Mouse (Mus musculus) ES-Bruce4 (cell line): Measurements from ENCODE around the gene Morn1. TPM values are rescaled to one million over a fixed set of nuclear protein-coding genes. Genes with fewer than 3 reads are reported as not detected.

Experiments used
- H3K27ac ChIP-seq: 2 replicates; pipeline ENCODE4 v1.5.1; 2012; ENCODE audit warnings: low read length, inconsistent platforms; ENCODE audit not compliant: insufficient read depth
- H3K27me3 ChIP-seq: 2 replicates; pipeline ENCODE4 v1.6.1; 2012; ENCODE audit warnings: mild to moderate bottlenecking, low read length, inconsistent platforms; ENCODE audit not compliant: control insufficient read depth, poor library complexity, insufficient read depth, severe bottlenecking
- H3K36me3 ChIP-seq: 2 replicates; pipeline ENCODE4 v1.6.1; 2012; ENCODE audit warnings: inconsistent platforms, mild to moderate bottlenecking, low read length, moderate library complexity; ENCODE audit not compliant: control insufficient read depth, poor library complexity, insufficient read depth, severe bottlenecking
- H3K4me1 ChIP-seq: one replicate; pipeline ENCODE4 v1.8.1; 2011; ENCODE audit warnings: low read length; ENCODE audit not compliant: control insufficient read depth, insufficient read depth
- H3K4me3 ChIP-seq: 2 replicates; pipeline ENCODE4 v1.5.1; 2011; ENCODE audit warnings: low read depth, mild to moderate bottlenecking, low read length
- H3K9ac ChIP-seq: 2 replicates; pipeline ENCODE4 v1.6.1; 2012; ENCODE audit warnings: low read depth, mild to moderate bottlenecking, inconsistent platforms; ENCODE audit not compliant: poor library complexity, severe bottlenecking
- H3K9me3 ChIP-seq: replicated peaks from 2 replicates; pipeline ENCODE4 v1.6.1; 2012; ENCODE audit warnings: mild to moderate bottlenecking, low read length, inconsistent platforms; ENCODE audit not compliant: control insufficient read depth, poor library complexity, insufficient read depth, severe bottlenecking
- CTCF ChIP-seq: IDR thresholded peaks from one replicate; pipeline ENCODE4 v1.8.1; 2011; ENCODE audit warnings: low read depth, low read length
- EP300 ChIP-seq: IDR thresholded peaks from 2 replicates; pipeline ENCODE4 v1.6.1; 2011; ENCODE audit warnings: low read depth, low read length; ENCODE audit not compliant: insufficient read depth
- POLR2A ChIP-seq: IDR thresholded peaks from one replicate; pipeline ENCODE4 v1.8.1; 2011; ENCODE audit warnings: low read length; ENCODE audit not compliant: insufficient read depth
- polyA plus RNA-seq: library from polyadenylated mRNA; stranded (reverse); fragments of >200 nt; gene quantifications from 2 replicates; pipeline ENCODE4 v1.2.4, GENCODE M21; 2011; ENCODE audit warnings: low read depth; ENCODE audit not compliant: missing spikeins, insufficient read depth, insufficient read length

Gene Morn1
- polyA plus RNA-seq, 1 experiment, result 11.6 TPM

GRCm38 (mm10) chr4:155134686-155135172 is 48.4 kb downstream of the Morn1 start:
- H3K36me3 ChIP-seq, result no peaks in the 10 kb centered on the region
- no peak for TF ChIP-seq CTCF
- no peak for TF ChIP-seq EP300
- TF ChIP-seq POLR2A, result no peak
- no peak overlapping the region for H3K9ac ChIP-seq
- no peaks in the 10 kb centered on the region for H3K9me3 ChIP-seq
- no peaks in the 10 kb centered on the region for H3K4me1 ChIP-seq
- no peaks in the 10 kb centered on the region for H3K27me3 ChIP-seq
- no peak overlapping the region for H3K27ac ChIP-seq
- no peak overlapping the region for H3K4me3 ChIP-seq

GRCm38 (mm10) chr4:155135909-155136585 is 49.7 kb downstream of the Morn1 start:
- Histone ChIP-seq H3K27ac (no peak overlapping the region), H3K27me3 (no peaks in the 10 kb centered on the region), H3K4me1 (no peaks in the 10 kb centered on the region), H3K9me3 (no peaks in the 10 kb centered on the region), H3K36me3 (no peaks in the 10 kb centered on the region), H3K4me3 (no peak overlapping the region), H3K9ac (no peak overlapping the region)
- TF ChIP-seq POLR2A (no peak), EP300 (0 out of 2 replicates have a peak, but pooled peaks have one; percentile 11), CTCF (no peak)

- Histone ChIP-seq H3K27ac (no peak overlapping the region), H3K27me3 (no peaks in the 10 kb centered on the region), H3K4me3 (no peak overlapping the region), H3K4me1 (no peaks in the 10 kb centered on the region), H3K9me3 (no peaks in the 10 kb centered on the region), H3K36me3 (no peaks in the 10 kb centered on the region), H3K9ac (no peak overlapping the region)
- no peak for TF ChIP-seq POLR2A
- TF ChIP-seq CTCF, result no peak
- no peak for TF ChIP-seq EP300
Observed at GRCm38 (mm10) chr4:155137891-155138290, 51.5 kb downstream of the Morn1 start.

- Histone ChIP-seq H3K4me1 (no peaks in the 10 kb centered on the region), H3K36me3 (no peaks in the 10 kb centered on the region), H3K9ac (no peak overlapping the region), H3K27ac (no peak overlapping the region), H3K9me3 (no peaks in the 10 kb centered on the region), H3K4me3 (no peak overlapping the region), H3K27me3 (no peaks in the 10 kb centered on the region)
- no peak for TF ChIP-seq EP300
- no peak for TF ChIP-seq CTCF
- no peak for TF ChIP-seq POLR2A
Observed at GRCm38 (mm10) chr4:155138451-155138850, 52.1 kb downstream of the Morn1 start.

DNA sequence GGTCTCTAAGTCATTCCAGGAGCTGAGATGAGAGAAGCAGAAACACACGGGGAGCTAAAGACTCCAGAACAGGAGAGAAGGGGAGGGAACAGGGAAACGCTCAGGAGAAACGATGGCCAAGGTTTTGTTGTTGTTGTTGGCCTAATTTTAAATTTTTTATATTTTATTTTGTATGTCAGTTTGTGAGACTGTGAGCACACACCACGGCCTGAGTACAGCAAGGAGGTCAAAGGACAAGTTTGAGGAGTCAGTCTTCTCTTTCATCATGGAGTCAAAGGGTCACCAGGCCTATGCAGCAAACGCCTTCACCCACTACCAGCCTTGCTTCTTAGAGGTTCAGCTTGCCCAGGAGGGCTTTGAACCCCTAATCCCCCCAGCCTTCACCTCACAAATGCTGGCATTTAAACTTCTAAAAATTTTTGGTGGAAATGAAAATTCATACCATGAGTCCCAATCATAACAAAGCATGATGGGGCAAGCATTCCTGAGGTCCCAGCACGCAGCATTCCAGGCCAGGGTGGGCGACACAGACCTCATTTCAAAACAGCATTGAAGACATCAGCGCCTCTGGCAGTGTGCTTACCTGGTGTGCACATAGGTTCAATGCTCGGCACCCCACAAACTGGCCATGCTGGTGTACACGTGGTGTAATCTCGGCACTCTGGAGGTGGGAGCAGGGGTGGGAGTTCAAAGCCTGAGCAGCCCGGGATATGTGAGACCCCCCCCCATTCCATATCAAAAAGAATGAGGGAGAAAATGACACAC is 53.1 kb downstream of the Morn1 start:
- Histone ChIP-seq H3K27ac (no peak overlapping the region), H3K27me3 (no peaks in the 10 kb centered on the region), H3K9ac (no peak overlapping the region), H3K4me3 (no peak overlapping the region), H3K4me1 (no peaks in the 10 kb centered on the region), H3K36me3 (no peaks in the 10 kb centered on the region), H3K9me3 (no peaks in the 10 kb centered on the region)
- no peak for TF ChIP-seq CTCF

DNA sequence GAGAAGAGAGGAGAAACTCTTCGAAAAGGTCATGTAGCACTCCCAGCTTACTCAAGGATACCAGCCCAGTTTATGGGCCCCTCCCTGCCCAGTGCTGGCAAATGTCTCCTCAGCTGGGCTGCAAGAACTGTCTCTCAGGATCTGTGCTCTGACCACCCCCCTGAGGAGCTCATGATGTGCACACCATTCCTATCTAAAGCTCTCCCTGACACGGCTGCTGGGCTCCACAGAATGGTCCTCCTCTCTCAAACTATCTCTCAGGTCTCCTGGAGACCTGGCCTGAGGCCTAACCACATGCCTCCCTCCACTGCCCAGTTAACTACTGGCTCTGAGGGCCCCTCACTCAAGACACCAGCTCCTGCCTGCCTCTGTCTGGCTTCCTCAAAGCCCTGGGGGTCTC is 53.8 kb downstream of the Morn1 start:
- no peak overlapping the region for H3K27ac ChIP-seq
- no peaks in the 10 kb centered on the region for H3K4me1 ChIP-seq
- TF ChIP-seq CTCF, result no peak
- no peak for TF ChIP-seq EP300
- no peak for TF ChIP-seq POLR2A

More for the DNA sequence above, 53.8 kb downstream of the Morn1 start:
- Histone ChIP-seq H3K9me3 (no peaks in the 10 kb centered on the region), H3K9ac (no peak overlapping the region), H3K4me3 (no peak overlapping the region), H3K36me3 (no peaks in the 10 kb centered on the region), H3K27me3 (no peaks in the 10 kb centered on the region)
